Mouse (Mus musculus) embryo, embryonic 10.5 days (tissue): ENCODE measurements around the gene Pknox2.

Experiments
- DNase-seq: peaks from one replicate; pipeline ENCODE4 v3.0.0-alpha.2; 2015; ENCODE audit warnings: low spot score

Pknox2 gene

GRCm38 (mm10) chr9:36990626-36991368 is 156.4 kb downstream of the Pknox2 start:
- DNase-seq: no peak

GRCm38 (mm10) chr9:36989991-36990390 is 157.2 kb downstream of the Pknox2 start:
- no peak for DNase-seq

GRCm38 (mm10) chr9:36985233-36985632 is 162.0 kb downstream of the Pknox2 start:
- DNase-seq: no peak

GRCm38 (mm10) chr9:36976596-36977362 is 170.4 kb downstream of the Pknox2 start:
- DNase-seq: peak; percentile 52

GRCm38 (mm10) chr9:36973486-36974227 is 173.6 kb downstream of the Pknox2 start:
- peak; percentile 65 for DNase-seq

GRCm38 (mm10) chr9:36972089-36972488 is 175.1 kb downstream of the Pknox2 start:
- peak; percentile 59 for DNase-seq

GRCm38 (mm10) chr9:36971066-36971465 is 176.1 kb downstream of the Pknox2 start:
- peak; percentile 56 for DNase-seq

GRCm38 (mm10) chr9:36970651-36971050 is 176.6 kb downstream of the Pknox2 start:
- DNase-seq: peak; percentile 92

- DNase-seq: no peak
These were observed 178.1 kb downstream of the Pknox2 start for GRCm38 (mm10) chr9:36969131-36969530.

- DNase-seq: peak; percentile 87
These were observed 178.5 kb downstream of the Pknox2 start for GRCm38 (mm10) chr9:36968713-36969112.

GRCm38 (mm10) chr9:36968236-36968635 is 179.0 kb downstream of the Pknox2 start:
- no peak for DNase-seq

GRCm38 (mm10) chr9:36965720-36966119 is 181.5 kb downstream of the Pknox2 start:
- peak; percentile 85 for DNase-seq

- peak; percentile 68 for DNase-seq
These were observed 183.0 kb downstream of the Pknox2 start for GRCm38 (mm10) chr9:36964230-36964629.

- DNase-seq: no peak
These were observed 183.7 kb downstream of the Pknox2 start for GRCm38 (mm10) chr9:36963512-36963911.

GRCm38 (mm10) chr9:36961874-36962273 is 185.3 kb downstream of the Pknox2 start:
- no peak for DNase-seq

GRCm38 (mm10) chr9:36961153-36961552 is 186.1 kb downstream of the Pknox2 start:
- DNase-seq: no peak

GRCm38 (mm10) chr9:36951133-36951484 is 196.1 kb downstream of the Pknox2 start:
- no peak for DNase-seq

- peak; percentile 46 for DNase-seq
These were observed 196.7 kb downstream of the Pknox2 start for GRCm38 (mm10) chr9:36950271-36951132.

GRCm38 (mm10) chr9:36948181-36948580 is 199.0 kb downstream of the Pknox2 start:
- no peak for DNase-seq

- DNase-seq: no peak
These were observed 200.0 kb downstream of the Pknox2 start for GRCm38 (mm10) chr9:36947056-36947694.

GRCm38 (mm10) chr9:36944843-36945242 is 202.4 kb downstream of the Pknox2 start:
- DNase-seq: no peak
